Mouse (Mus musculus): ENCODE results near the gene Ano4. TPM values are rescaled to one million over a fixed set of nuclear protein-coding genes. Genes with fewer than 3 reads are reported as not detected.
A peak's percentile ranks its signal among the peaks of the same experiment; 100 is the strongest.

Ano4 gene
- polyA plus RNA-seq, 1 experiment from 2014 or later: 0.65 TPM

- H3K36me3 ChIP-seq: no peaks in the 10 kb centered on the region
- peaks cover 11% of the 10 kb centered on the region for H3K4me1 ChIP-seq
- H3K9me3 ChIP-seq (replicated peaks): no peaks in the 10 kb centered on the region
- H3K4me2 ChIP-seq (replicated peaks): peak overlapping the region; percentile 97
- H3K4me3 ChIP-seq (replicated peaks): peak overlapping the region; percentile 52
- H3K27ac ChIP-seq (replicated peaks): no peak overlapping the region
- H3K9ac ChIP-seq: peak overlapping the region; percentile 18; the same call in 1 of the 2 replicates
- ATAC-seq (ENCODE audit: insufficient number of reproducible peaks, low FRiP score, low TSS enrichment, low read depth): no peak
- peaks cover 35% of the 10 kb centered on the region for H3K27me3 ChIP-seq
- WGBS: 10% methylated on average over 4 of the region's 4 CpGs
These were observed 451 bp downstream of the Ano4 start for GRCm38 (mm10) chr10:89344132-89344490.

DNA sequence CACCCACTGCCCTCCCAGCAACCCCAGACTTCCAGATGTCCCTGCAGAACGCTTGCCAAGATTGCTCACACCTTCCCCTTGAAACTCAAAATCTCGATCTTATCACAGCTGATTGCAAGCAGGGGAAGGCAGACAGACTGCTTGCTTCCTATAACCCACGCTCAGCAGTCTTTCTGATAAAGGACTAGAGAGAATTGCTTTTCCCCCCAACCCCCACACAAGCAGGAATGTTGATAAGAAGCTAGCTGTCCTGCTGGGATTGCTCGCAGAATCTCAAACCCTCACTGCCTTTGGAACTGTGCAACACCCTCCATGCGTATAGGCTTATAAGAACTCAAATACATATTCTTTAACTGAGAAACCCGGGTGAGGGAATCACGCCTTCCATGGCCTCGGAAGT, 846 bp downstream of the Ano4 start:
- 20% methylated on average over 8 of the region's 8 CpGs for WGBS
- Histone ChIP-seq H3K4me1 (peaks cover 11% of the 10 kb centered on the region), H3K4me2 (replicated peaks) (no peak overlapping the region), H3K9ac (no peak overlapping the region), H3K27ac (replicated peaks) (no peak overlapping the region), H3K27me3 (peaks cover 35% of the 10 kb centered on the region), H3K4me3 (replicated peaks) (no peak overlapping the region), H3K9me3 (replicated peaks) (no peaks in the 10 kb centered on the region), H3K36me3 (no peaks in the 10 kb centered on the region)
- ATAC-seq (ENCODE audit: insufficient number of reproducible peaks, low FRiP score, low TSS enrichment, low read depth): no peak

DNA sequence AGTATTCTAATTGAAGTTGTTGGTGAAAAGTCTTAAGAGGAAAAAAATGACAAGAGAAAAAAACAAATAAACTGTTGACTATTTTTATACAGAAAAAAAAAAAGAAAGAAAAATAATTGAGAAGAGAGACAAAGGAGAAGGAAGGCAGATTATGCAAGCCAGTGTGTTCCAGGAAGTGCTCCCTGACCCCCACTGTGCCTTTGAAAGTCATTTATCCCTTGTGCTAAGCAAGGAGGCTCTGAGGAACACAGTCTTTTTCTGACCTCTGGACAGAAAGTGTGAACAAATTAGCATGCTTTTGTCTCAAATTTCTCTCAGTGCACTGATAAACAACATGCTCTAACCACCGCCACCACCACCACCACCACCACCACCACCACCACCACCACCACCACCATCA, 14.3 kb downstream of the Ano4 start:
- no peak overlapping the region for H3K4me2 ChIP-seq (replicated peaks)
- 86% methylated on average over 1 of the region's 1 CpGs for WGBS
- ATAC-seq (ENCODE audit: insufficient number of reproducible peaks, low FRiP score, low TSS enrichment, low read depth): no peak
- no peak overlapping the region for H3K27ac ChIP-seq (replicated peaks)
- H3K27me3 ChIP-seq: no peaks in the 10 kb centered on the region
- no peaks in the 10 kb centered on the region for H3K36me3 ChIP-seq
- H3K4me1 ChIP-seq: no peaks in the 10 kb centered on the region
- no peak overlapping the region for H3K4me3 ChIP-seq (replicated peaks)
- no peak overlapping the region for H3K9ac ChIP-seq
- no peaks in the 10 kb centered on the region for H3K9me3 ChIP-seq (replicated peaks)

GRCm38 (mm10) chr10:89329806-89330205, 14.8 kb downstream of the Ano4 start:
- no peak for ATAC-seq (ENCODE audit: insufficient number of reproducible peaks, low FRiP score, low TSS enrichment, low read depth)
- Histone ChIP-seq H3K9ac (no peak overlapping the region), H3K36me3 (no peaks in the 10 kb centered on the region), H3K9me3 (replicated peaks) (no peaks in the 10 kb centered on the region), H3K27me3 (no peaks in the 10 kb centered on the region), H3K27ac (replicated peaks) (no peak overlapping the region), H3K4me2 (replicated peaks) (no peak overlapping the region), H3K4me3 (replicated peaks) (no peak overlapping the region), H3K4me1 (no peaks in the 10 kb centered on the region)
- 77% methylated on average over 8 of the region's 8 CpGs for WGBS

DNA sequence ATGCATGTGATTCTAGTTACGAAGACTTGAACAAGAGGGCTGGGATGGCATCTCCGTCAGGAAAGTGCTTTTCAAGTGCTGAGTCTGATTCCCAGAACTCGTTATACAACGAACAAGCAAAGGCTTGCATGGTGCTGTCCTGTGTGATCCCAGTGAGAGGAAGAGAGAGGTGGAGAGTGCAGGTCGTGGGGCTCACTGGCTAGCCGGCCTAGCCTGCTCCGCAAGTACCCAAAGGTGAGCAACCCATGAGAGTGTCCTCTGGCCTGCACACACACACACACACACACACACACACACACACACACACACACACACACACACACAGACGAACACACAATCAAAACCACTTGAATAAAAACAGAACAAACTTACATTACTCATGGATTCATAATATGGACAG, 15.7 kb downstream of the Ano4 start:
- Histone ChIP-seq H3K27ac (replicated peaks) (no peak overlapping the region), H3K36me3 (no peaks in the 10 kb centered on the region), H3K27me3 (no peaks in the 10 kb centered on the region), H3K9me3 (replicated peaks) (no peaks in the 10 kb centered on the region), H3K4me3 (replicated peaks) (no peak overlapping the region), H3K4me2 (replicated peaks) (no peak overlapping the region), H3K9ac (no peak overlapping the region), H3K4me1 (no peaks in the 10 kb centered on the region)
- WGBS: 62% methylated on average over 8 of the region's 8 CpGs
- ATAC-seq (ENCODE audit: insufficient number of reproducible peaks, low FRiP score, low TSS enrichment, low read depth): no peak

GRCm38 (mm10) chr10:89327004-89327511, 17.5 kb downstream of the Ano4 start:
- Histone ChIP-seq H3K9ac (no peak overlapping the region), H3K27ac (replicated peaks) (no peak overlapping the region), H3K4me1 (no peaks in the 10 kb centered on the region), H3K4me2 (replicated peaks) (no peak overlapping the region), H3K9me3 (replicated peaks) (no peaks in the 10 kb centered on the region), H3K36me3 (no peaks in the 10 kb centered on the region), H3K4me3 (replicated peaks) (no peak overlapping the region), H3K27me3 (no peaks in the 10 kb centered on the region)
- WGBS: 26% methylated on average over 15 of the region's 15 CpGs
- ATAC-seq (ENCODE audit: insufficient number of reproducible peaks, low FRiP score, low TSS enrichment, low read depth): no peak

DNA sequence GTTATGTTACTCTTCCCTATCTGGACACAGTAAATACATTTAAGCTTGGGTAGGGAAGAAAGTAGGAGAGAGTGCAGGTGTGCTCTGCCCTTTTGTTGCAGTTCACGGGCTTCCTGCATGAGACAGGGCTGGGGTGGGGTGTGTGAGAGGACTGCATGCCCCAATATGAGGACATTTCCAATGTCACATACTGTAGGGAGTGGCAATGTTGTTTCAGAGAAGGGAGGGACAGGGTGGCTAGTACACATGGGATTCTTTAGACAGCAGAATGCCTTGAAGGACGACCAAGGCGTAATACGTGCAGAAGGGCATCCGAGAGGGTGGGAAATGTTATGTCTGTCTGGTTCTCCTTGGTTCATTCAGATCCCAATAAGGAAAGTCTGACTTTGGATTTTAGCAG, 18.2 kb downstream of the Ano4 start:
- no peak overlapping the region for H3K4me3 ChIP-seq (replicated peaks)
- no peaks in the 10 kb centered on the region for H3K36me3 ChIP-seq
- H3K4me2 ChIP-seq (replicated peaks): no peak overlapping the region
- WGBS: 83% methylated on average over 5 of the region's 5 CpGs
- ATAC-seq (ENCODE audit: insufficient number of reproducible peaks, low FRiP score, low TSS enrichment, low read depth): no peak
- no peaks in the 10 kb centered on the region for H3K9me3 ChIP-seq (replicated peaks)
- no peak overlapping the region for H3K27ac ChIP-seq (replicated peaks)
- no peak overlapping the region for H3K9ac ChIP-seq
- no peaks in the 10 kb centered on the region for H3K4me1 ChIP-seq
- H3K27me3 ChIP-seq: no peaks in the 10 kb centered on the region

GRCm38 (mm10) chr10:89307566-89307965, 37.0 kb downstream of the Ano4 start:
- no peaks in the 10 kb centered on the region for H3K27me3 ChIP-seq
- ATAC-seq (ENCODE audit: insufficient number of reproducible peaks, low FRiP score, low TSS enrichment, low read depth): no peak
- H3K4me1 ChIP-seq: no peaks in the 10 kb centered on the region
- no peak overlapping the region for H3K27ac ChIP-seq (replicated peaks)
- H3K4me2 ChIP-seq (replicated peaks): no peak overlapping the region
- no peak overlapping the region for H3K4me3 ChIP-seq (replicated peaks)
- no peak overlapping the region for H3K9ac ChIP-seq
- H3K9me3 ChIP-seq (replicated peaks): no peaks in the 10 kb centered on the region
- H3K36me3 ChIP-seq: no peaks in the 10 kb centered on the region

GRCm38 (mm10) chr10:89300346-89300745, 44.2 kb downstream of the Ano4 start:
- Histone ChIP-seq H3K36me3 (no peaks in the 10 kb centered on the region), H3K4me3 (replicated peaks) (no peak overlapping the region), H3K4me1 (no peaks in the 10 kb centered on the region), H3K27ac (replicated peaks) (no peak overlapping the region), H3K4me2 (replicated peaks) (no peak overlapping the region), H3K9ac (no peak overlapping the region), H3K9me3 (replicated peaks) (no peaks in the 10 kb centered on the region), H3K27me3 (no peaks in the 10 kb centered on the region)
- no peak for ATAC-seq (ENCODE audit: insufficient number of reproducible peaks, low FRiP score, low TSS enrichment, low read depth)
- WGBS: 70% methylated on average over 2 of the region's 2 CpGs

- H3K36me3 ChIP-seq: no peaks in the 10 kb centered on the region
- WGBS: 61% methylated on average over 3 of the region's 3 CpGs
- H3K4me1 ChIP-seq: no peaks in the 10 kb centered on the region
- no peaks in the 10 kb centered on the region for H3K27me3 ChIP-seq
- no peaks in the 10 kb centered on the region for H3K9me3 ChIP-seq (replicated peaks)
- no peak for ATAC-seq (ENCODE audit: insufficient number of reproducible peaks, low FRiP score, low TSS enrichment, low read depth)
- no peak overlapping the region for H3K4me3 ChIP-seq (replicated peaks)
- no peak overlapping the region for H3K4me2 ChIP-seq (replicated peaks)
- H3K9ac ChIP-seq: no peak overlapping the region
- no peak overlapping the region for H3K27ac ChIP-seq (replicated peaks)
These were observed 51.8 kb downstream of the Ano4 start for GRCm38 (mm10) chr10:89292784-89293183.

- no peaks in the 10 kb centered on the region for H3K36me3 ChIP-seq
- 63% methylated on average over 6 of the region's 6 CpGs for WGBS
These were observed 53.9 kb downstream of the Ano4 start for GRCm38 (mm10) chr10:89290698-89291097.

GRCm38 (mm10) chr10:89289290-89289689, 55.3 kb downstream of the Ano4 start:
- Histone ChIP-seq H3K36me3 (no peaks in the 10 kb centered on the region), H3K27ac (replicated peaks) (no peak overlapping the region), H3K27me3 (no peaks in the 10 kb centered on the region), H3K4me1 (no peaks in the 10 kb centered on the region), H3K4me2 (replicated peaks) (no peak overlapping the region), H3K9me3 (replicated peaks) (no peaks in the 10 kb centered on the region), H3K9ac (no peak overlapping the region), H3K4me3 (replicated peaks) (no peak overlapping the region)
- no peak for ATAC-seq (ENCODE audit: insufficient number of reproducible peaks, low FRiP score, low TSS enrichment, low read depth)
- 83% methylated on average over 4 of the region's 4 CpGs for WGBS

More at GRCm38 (mm10) chr10:89290698-89291097, 53.9 kb downstream of the Ano4 start:
- H3K9me3 ChIP-seq (replicated peaks): no peaks in the 10 kb centered on the region
- H3K9ac ChIP-seq: no peak overlapping the region
- no peaks in the 10 kb centered on the region for H3K4me1 ChIP-seq
- H3K27me3 ChIP-seq: no peaks in the 10 kb centered on the region
- no peak overlapping the region for H3K4me2 ChIP-seq (replicated peaks)
- ATAC-seq (ENCODE audit: insufficient number of reproducible peaks, low FRiP score, low TSS enrichment, low read depth): no peak
- no peak overlapping the region for H3K4me3 ChIP-seq (replicated peaks)
- H3K27ac ChIP-seq (replicated peaks): no peak overlapping the region
